Mouse (Mus musculus) neutrophil, adult 5-6 weeks (primary cell): ENCODE data around the gene Vmn1r208. TPM values are rescaled to one million over a fixed set of nuclear protein-coding genes. Genes with fewer than 3 reads are reported as not detected.
"Not testable (repeated sequence)": the region's sequence is repeated elsewhere in the genome, so short reads cannot be mapped to it uniquely, and the experiment has no call there.

Experiments
- ATAC-seq: fragments of 151-379, 151-347 bp; 2 replicates; pipeline ENCODE4 v1.8.0; 2017; ENCODE audit warnings: mild to moderate bottlenecking, moderate TSS enrichment; ENCODE audit not compliant: insufficient number of reproducible peaks, poor library complexity, low FRiP score, severe bottlenecking; ENCODE audit errors: extremely low read depth
- total RNA-seq: library from RNA; stranded (forward); fragments of 200-1000 nt; gene quantifications from 2 replicates; pipeline ENCODE4 v1.2.3, GENCODE M21; 2017

The Vmn1r208 gene
- total RNA-seq = 0.12 TPM in 1 of 2 replicates, not detected in the other

GRCm38 (mm10) chr13:22777300-22777699 is at the start of gene Vmn1r208:
Gene Vmn1r208, minus strand, starts transcription at chr13:22777400.
- ATAC-seq = not testable (repeated sequence)

- not testable (repeated sequence) for ATAC-seq
Measured at GRCm38 (mm10) chr13:22821601-22822000, 44.4 kb upstream of the Vmn1r208 start.

GRCm38 (mm10) chr13:22809582-22809981 is 32.4 kb upstream of the Vmn1r208 start, which contains the start of gene Vmn1r209:
Gene Vmn1r209, minus strand, starts transcription at chr13:22809682.
- not testable (repeated sequence) for ATAC-seq

- ATAC-seq = not testable (repeated sequence)
Measured at GRCm38 (mm10) chr13:22788096-22788495, 10.9 kb upstream of the Vmn1r208 start.

GRCm38 (mm10) chr13:22784159-22784558 is 7.0 kb upstream of the Vmn1r208 start:
- not testable (repeated sequence) for ATAC-seq

GRCm38 (mm10) chr13:22771592-22771991 is 5.6 kb downstream of the Vmn1r208 start:
- ATAC-seq = not testable (repeated sequence)

- ATAC-seq = no peak
Measured at GRCm38 (mm10) chr13:22747524-22747923, 29.7 kb downstream of the Vmn1r208 start.

- not testable (repeated sequence) for ATAC-seq
Measured at GRCm38 (mm10) chr13:22729529-22729928, 47.7 kb downstream of the Vmn1r208 start, which contains the start of gene Vmn1r207-ps. Gene Vmn1r207-ps, minus strand, starts transcription at chr13:22729629.

Other genes with a start within 250 kb of the Vmn1r208 start
- not detected in 2 replicates for gene Vmn1r204, start 224.2 kb downstream of the Vmn1r208 start, total RNA-seq
- not detected in 2 replicates for gene Vmn1r205, start 184.4 kb downstream of the Vmn1r208 start, total RNA-seq
- gene Vmn1r206, start 153.1 kb downstream of the Vmn1r208 start, total RNA-seq = not detected in 2 replicates
- 0.12 TPM in 1 of 2 replicates, not detected in the other for gene Vmn1r207-ps, start 47.8 kb downstream of the Vmn1r208 start, total RNA-seq
- not detected in 2 replicates for gene Vmn1r209, start 32.3 kb upstream of the Vmn1r208 start, total RNA-seq
- not detected in 2 replicates for gene Vmn1r210, start 53.9 kb upstream of the Vmn1r208 start, total RNA-seq
- not detected in 2 replicates for gene Vmn1r211, start 80.2 kb upstream of the Vmn1r208 start, total RNA-seq
- not detected in 2 replicates for gene Vmn1r212, start 106.8 kb upstream of the Vmn1r208 start, total RNA-seq
- gene Vmn1r213, start 230.3 kb upstream of the Vmn1r208 start, total RNA-seq = 0.25 TPM in 1 of 2 replicates, not detected in the other